Mouse (Mus musculus): ENCODE results near the gene Oas2. TPM values are rescaled to one million over a fixed set of nuclear protein-coding genes. Genes with fewer than 3 reads are reported as not detected.

The Oas2 gene
- total RNA-seq, 2 experiments from 2014 or later = 0.14 TPM; not detected in 1

GRCm38 (mm10) chr5:120725811-120726455 lies 23.7 kb downstream of the Oas2 start:
- Histone ChIP-seq H3K4me3 (no peak overlapping the region), H3K27ac (no peak overlapping the region)
- TF ChIP-seq CTCF (IDR thresholded peaks at IDR 0.05) = no peak
- DNase-seq (ENCODE audit: extremely low spot score in 1 of 2, low spot score in 2 of 2) = no peak
- intact Hi-C loops (cut with DNase I) = no loop called here

DNA sequence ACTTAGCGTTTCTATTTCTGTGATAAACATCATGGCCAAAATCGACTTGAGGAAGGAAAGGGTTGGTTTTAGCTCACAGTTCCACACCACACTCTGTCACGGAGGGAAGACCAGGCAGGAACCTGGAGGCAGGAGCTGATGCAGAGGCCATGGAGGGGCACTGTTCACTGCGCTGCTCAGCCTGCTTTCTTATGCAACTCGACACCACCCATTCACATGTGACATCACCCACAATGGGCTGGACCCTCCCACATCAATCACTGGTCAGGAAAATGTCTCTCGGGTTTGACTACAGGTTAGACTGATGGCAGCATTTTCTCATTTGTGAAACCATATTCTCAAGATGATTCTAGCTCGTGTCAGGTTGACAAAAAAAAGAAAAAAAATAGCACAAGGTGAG lies 28.6 kb downstream of the Oas2 start:
- H3K27ac ChIP-seq = no peak overlapping the region
- no peak for TF ChIP-seq CTCF (IDR thresholded peaks at IDR 0.05)
- H3K4me3 ChIP-seq = no peak overlapping the region
- DNase-seq (ENCODE audit: extremely low spot score in 1 of 2, low spot score in 2 of 2) = no peak
- intact Hi-C loops (cut with DNase I) = no loop called here

DNA sequence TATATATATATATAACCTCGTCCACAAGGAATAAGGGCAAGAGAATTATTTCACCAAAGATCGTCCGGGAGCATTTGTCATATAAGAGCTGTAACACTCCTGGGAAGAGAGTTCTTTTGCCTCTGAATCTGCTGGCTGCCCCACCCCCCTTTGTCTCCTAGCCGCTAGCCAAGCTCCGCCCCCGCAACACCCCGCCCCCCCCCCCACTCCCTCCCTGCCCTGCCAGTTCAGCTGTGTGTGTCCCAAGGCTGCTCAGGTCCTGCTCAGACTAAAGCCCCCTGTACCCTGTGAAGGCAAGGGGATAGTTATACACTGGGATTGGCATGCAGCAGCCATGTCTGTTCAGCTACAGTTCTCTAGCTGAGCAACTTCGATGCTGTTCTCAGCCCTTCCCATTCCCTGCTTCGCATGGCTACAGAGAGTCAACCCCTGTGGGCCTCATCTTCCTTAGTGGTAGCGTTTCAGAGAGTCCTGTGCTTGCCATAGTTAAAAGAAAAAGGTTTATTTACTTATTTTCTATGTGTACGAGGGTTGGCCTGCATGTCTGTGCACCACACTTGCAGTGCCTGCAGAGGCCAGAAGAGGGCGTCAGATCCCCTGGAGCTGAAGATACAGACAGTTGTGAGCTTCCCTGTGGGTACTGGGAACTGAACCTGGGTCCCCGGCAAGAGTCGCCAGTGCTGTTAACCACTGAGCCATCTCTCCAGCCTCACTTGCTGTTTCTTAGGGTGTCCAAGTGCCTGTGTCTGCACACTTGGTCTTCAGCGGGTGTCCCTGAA lies 30.9 kb downstream of the Oas2 start:
- Histone ChIP-seq H3K27ac (no peak overlapping the region), H3K4me3 (no peak overlapping the region)
- TF ChIP-seq CTCF (IDR thresholded peaks at IDR 0.05) = no peak; the same call in 1 of the 2 replicates
- intact Hi-C loops (cut with DNase I) = no loop called here
- no peak for DNase-seq (ENCODE audit: extremely low spot score in 1 of 2, low spot score in 2 of 2)

- Histone ChIP-seq H3K27ac (no peak overlapping the region), H3K4me3 (no peak overlapping the region)
- intact Hi-C loops (cut with DNase I) = no loop called here
- no peak for TF ChIP-seq CTCF (IDR thresholded peaks at IDR 0.05)
- no peak for DNase-seq (ENCODE audit: extremely low spot score in 1 of 2, low spot score in 2 of 2)
These were observed 32.5 kb downstream of the Oas2 start for GRCm38 (mm10) chr5:120717136-120717535.

DNA sequence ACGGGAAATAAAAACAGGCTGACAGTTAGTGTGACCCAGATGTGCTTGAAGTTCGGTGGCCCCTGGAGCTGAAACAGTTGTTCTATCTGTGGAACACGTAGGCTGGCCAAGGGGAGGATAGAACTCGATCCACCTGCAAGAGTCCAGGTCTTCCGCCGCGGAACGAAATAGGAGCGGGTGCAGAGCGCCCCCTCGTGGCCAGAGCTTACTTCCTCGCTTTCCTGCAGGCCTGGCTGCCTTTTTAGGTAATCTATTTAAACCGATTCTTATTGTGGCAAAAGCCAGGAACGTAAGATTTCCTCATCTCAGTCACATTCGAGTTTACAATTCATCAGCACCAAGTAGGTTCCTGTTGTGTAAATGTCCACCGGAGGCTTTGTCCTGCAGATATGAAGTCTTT lies 35.3 kb downstream of the Oas2 start:
- Histone ChIP-seq H3K27ac (no peak overlapping the region), H3K4me3 (no peak overlapping the region)
- peak; percentile 99 for TF ChIP-seq CTCF (IDR thresholded peaks at IDR 0.05)
- intact Hi-C loops (cut with DNase I) = no loop called here
- DNase-seq (ENCODE audit: extremely low spot score in 1 of 2, low spot score in 2 of 2) = peak; percentile 82 to 86

DNA sequence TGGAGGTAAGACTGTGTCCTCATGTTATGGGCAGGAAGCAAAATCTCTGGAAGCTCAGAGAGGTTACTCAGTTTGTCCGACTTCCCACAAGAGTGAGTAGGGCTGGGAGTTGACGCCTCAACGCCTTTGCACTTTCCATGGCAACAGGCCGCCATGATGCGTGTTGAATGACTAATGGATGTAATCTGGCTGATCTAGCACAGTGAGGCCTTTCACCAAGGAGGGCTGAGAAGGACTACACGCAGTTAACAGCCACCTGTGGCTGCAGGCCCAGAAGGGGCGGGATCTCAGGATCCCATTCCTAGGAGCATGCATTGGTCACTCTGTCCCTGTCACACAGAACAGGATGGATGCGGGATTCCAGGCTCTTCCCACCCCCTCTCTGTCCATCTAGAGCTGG lies 36.9 kb downstream of the Oas2 start:
- no peak for TF ChIP-seq CTCF (IDR thresholded peaks at IDR 0.05)
- Histone ChIP-seq H3K4me3 (no peak overlapping the region), H3K27ac (no peak overlapping the region)
- intact Hi-C loops (cut with DNase I) = loop anchor here (1.0 kb wide), 1 partner anchor 92 kb away; no protein-coding TSS in a partner anchor
- DNase-seq (ENCODE audit: extremely low spot score in 1 of 2, low spot score in 2 of 2) = no peak

DNA sequence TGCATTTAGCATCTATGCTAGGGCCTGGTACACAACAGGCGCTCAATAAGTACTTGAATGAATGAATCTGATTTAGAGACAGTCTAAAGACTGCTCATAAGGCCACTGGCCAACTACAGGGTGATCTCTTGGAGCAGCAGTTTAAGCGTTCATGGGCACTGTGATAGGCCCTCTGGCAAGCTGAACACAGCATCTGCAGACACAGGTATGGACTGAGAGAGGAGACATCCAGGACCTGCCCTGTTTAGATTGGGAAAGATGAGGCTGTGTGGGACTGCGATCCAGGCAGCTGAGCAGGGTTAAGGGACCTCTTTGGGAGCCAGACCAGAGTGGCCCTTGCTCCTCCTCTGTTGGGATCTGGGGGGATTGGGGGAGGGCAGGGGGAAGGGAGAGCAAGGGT lies 37.8 kb downstream of the Oas2 start, which contains the start of gene Dtx1:
Gene Dtx1 (minus strand): TSS at position 101 of the 400 bp plus-strand sequence.
- peak within 1 kb of the TSS; percentile 92 for H3K27ac ChIP-seq
- peak within 1 kb of the TSS; percentile 91 for H3K4me3 ChIP-seq
- intact Hi-C loops (cut with DNase I) = no loop called here
- DNase-seq (ENCODE audit: extremely low spot score in 1 of 2, low spot score in 2 of 2) = no peak
- no peak for TF ChIP-seq CTCF (IDR thresholded peaks at IDR 0.05)

DNA sequence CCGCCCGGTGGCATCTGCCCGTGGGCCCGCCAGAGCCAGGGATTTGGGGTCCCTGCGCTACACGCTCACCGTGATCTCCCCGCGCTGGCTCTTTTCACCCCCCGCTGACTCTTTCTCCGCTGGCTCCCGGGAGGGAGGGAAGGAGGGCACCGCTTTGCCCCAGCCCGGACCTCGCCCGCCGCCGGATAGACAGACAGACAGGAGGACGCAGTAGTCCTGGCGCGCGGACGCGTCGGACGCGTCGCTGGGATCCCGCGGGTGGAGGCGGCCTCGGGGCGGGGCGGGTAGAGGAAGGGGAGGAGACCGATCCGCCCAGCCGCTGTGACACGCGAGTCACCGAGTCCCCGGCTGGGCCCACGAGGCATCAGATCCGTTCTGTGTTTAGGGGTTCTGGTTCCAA lies 38.2 kb downstream of the Oas2 start:
- Histone ChIP-seq H3K27ac (peak overlapping the region; percentile 92), H3K4me3 (peak overlapping the region; percentile 91)
- peak; percentile 86 for DNase-seq (ENCODE audit: extremely low spot score in 1 of 2, low spot score in 2 of 2)
- no peak for TF ChIP-seq CTCF (IDR thresholded peaks at IDR 0.05)
- intact Hi-C loops (cut with DNase I) = no loop called here

DNA sequence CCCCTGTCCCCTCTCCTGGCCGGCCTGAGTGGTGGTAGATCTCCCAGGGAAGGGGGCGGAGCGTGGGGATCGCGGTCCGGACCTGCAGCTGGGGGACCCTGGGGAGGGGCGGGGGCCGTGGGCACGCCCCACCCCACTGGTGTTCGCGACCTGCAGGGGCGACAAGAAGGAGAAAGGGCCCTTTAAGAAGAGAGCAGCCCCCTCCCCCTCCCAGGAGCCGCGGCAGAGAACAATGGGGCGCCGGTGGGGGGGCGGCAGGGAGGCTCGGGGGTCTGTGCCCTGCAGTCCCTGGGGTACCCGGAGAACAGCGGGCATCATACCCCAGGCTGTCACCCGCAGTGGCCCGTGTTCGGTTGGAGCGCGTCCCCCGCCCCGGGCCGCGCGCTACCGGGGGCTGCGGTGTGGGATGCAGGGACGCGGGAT lies 38.8 kb downstream of the Oas2 start:
- intact Hi-C loops (cut with DNase I) = loop anchor here (1.0 kb wide), 1 partner anchor 31 kb away; no protein-coding TSS in a partner anchor
- H3K27ac ChIP-seq = peak overlapping the region; percentile 92
- no peak for TF ChIP-seq CTCF (IDR thresholded peaks at IDR 0.05)
- peak overlapping the region; percentile 91 for H3K4me3 ChIP-seq
- DNase-seq (ENCODE audit: extremely low spot score in 1 of 2, low spot score in 2 of 2) = peak in 1 of 2 experiments; percentile 41

- peak overlapping the region; percentile 91 for H3K4me3 ChIP-seq
- peak overlapping the region; percentile 92 for H3K27ac ChIP-seq
- intact Hi-C loops (cut with DNase I) = loop anchor here (1.0 kb wide), 1 partner anchor 30 kb away; no protein-coding TSS in a partner anchor
- peak; percentile 48 to 54 for DNase-seq (ENCODE audit: extremely low spot score in 1 of 2, low spot score in 2 of 2)
- no peak for TF ChIP-seq CTCF (IDR thresholded peaks at IDR 0.05)
These were observed 39.4 kb downstream of the Oas2 start for GRCm38 (mm10) chr5:120710161-120710825.

GRCm38 (mm10) chr5:120706976-120707375 lies 42.7 kb downstream of the Oas2 start:
- TF ChIP-seq CTCF (IDR thresholded peaks at IDR 0.05) = no peak
- intact Hi-C loops (cut with DNase I) = no loop called here
- no peak overlapping the region; the same call in 1 of the 2 replicates for H3K27ac ChIP-seq
- DNase-seq (ENCODE audit: extremely low spot score in 1 of 2, low spot score in 2 of 2) = no peak
- H3K4me3 ChIP-seq = peak overlapping the region; percentile 4

- no peak for TF ChIP-seq CTCF (IDR thresholded peaks at IDR 0.05)
- Histone ChIP-seq H3K4me3 (peak overlapping the region; percentile 4), H3K27ac (no peak overlapping the region; the same call in 1 of the 2 replicates)
- peak; percentile 44 to 47 for DNase-seq (ENCODE audit: extremely low spot score in 1 of 2, low spot score in 2 of 2)
- intact Hi-C loops (cut with DNase I) = no loop called here
These were observed 43.1 kb downstream of the Oas2 start for GRCm38 (mm10) chr5:120706541-120706940.

Data from left cerebral cortex, adult 2 months (tissue).